Mouse (Mus musculus) midbrain, embryonic 16.5 days (tissue): ENCODE data around the gene Umod. TPM values are rescaled to one million over a fixed set of nuclear protein-coding genes. Genes with fewer than 3 reads are reported as not detected.

Source experiments
- ATAC-seq: fragments of 200-750 bp; cut with Nextera tagmentation; 2 replicates; pipeline ENCODE4 v1.8.0; 2017; ENCODE audit warnings: moderate TSS enrichment
- H3K27ac ChIP-seq: fragments of 300-500 bp; sonication (generic); 2 replicates; pipeline ENCODE4 v1.5.1; 2014; ENCODE audit warnings: mild to moderate bottlenecking, low read length, mixed read lengths
- H3K27me3 ChIP-seq: fragments of 300-500 bp; sonication (generic); 2 replicates; pipeline ENCODE4 v1.6.1; 2014; ENCODE audit warnings: low read depth, low read length, mixed read lengths; ENCODE audit not compliant: control insufficient read depth, insufficient read depth
- H3K36me3 ChIP-seq: fragments of 300-500 bp; sonication (generic); 2 replicates; pipeline ENCODE4 v1.6.1; 2014; ENCODE audit warnings: mild to moderate bottlenecking, low read length, moderate library complexity, mixed read lengths; ENCODE audit not compliant: control insufficient read depth, insufficient read depth
- H3K4me1 ChIP-seq: fragments of 300-500 bp; sonication (generic); 2 replicates; pipeline ENCODE4 v1.6.1; 2014; ENCODE audit warnings: mild to moderate bottlenecking, low read length, mixed read lengths; ENCODE audit not compliant: control insufficient read depth, insufficient read depth
- H3K4me2 ChIP-seq: fragments of 300-500 bp; sonication (generic); 2 replicates; pipeline ENCODE4 v1.6.1; 2014; ENCODE audit warnings: mild to moderate bottlenecking, low read length, mixed read lengths
- H3K4me3 ChIP-seq: fragments of 300-500 bp; sonication (generic); 2 replicates; pipeline ENCODE4 v1.5.1; 2014; ENCODE audit warnings: low read depth, mild to moderate bottlenecking, low read length, moderate library complexity, mixed read lengths
- H3K9ac ChIP-seq: fragments of 300-500 bp; sonication (generic); 2 replicates; pipeline ENCODE4 v1.6.1; 2014; ENCODE audit warnings: low read depth, low read length, mixed read lengths
- H3K9me3 ChIP-seq: fragments of 300-500 bp; sonication (generic); replicated peaks from 2 replicates; pipeline ENCODE4 v1.6.1; 2014; ENCODE audit warnings: mild to moderate bottlenecking, low read length, mixed read lengths; ENCODE audit not compliant: control insufficient read depth, poor library complexity, severe bottlenecking
- WGBS: fragments of 180-500 bp; shearing (Covaris S2); extraction: QIAGEN DNeasy Blood & Tissue Kit; methylation state at CpG from one replicate; pipeline ENCODE4 v1.1.7; 2014; 5-methylcytosine and 5-hydroxymethylcytosine counted together
- polyA plus RNA-seq: library from polyadenylated mRNA; unstranded; fragments of >200 nt; fragmentation: Nextera tagmentation; extraction: Ambion mirVana; gene quantifications from 2 replicates; pipeline ENCODE4 v1.2.1, GENCODE M21; 2015

The Umod gene
- polyA plus RNA-seq, 1 experiment from 2014 or later = not detected

DNA sequence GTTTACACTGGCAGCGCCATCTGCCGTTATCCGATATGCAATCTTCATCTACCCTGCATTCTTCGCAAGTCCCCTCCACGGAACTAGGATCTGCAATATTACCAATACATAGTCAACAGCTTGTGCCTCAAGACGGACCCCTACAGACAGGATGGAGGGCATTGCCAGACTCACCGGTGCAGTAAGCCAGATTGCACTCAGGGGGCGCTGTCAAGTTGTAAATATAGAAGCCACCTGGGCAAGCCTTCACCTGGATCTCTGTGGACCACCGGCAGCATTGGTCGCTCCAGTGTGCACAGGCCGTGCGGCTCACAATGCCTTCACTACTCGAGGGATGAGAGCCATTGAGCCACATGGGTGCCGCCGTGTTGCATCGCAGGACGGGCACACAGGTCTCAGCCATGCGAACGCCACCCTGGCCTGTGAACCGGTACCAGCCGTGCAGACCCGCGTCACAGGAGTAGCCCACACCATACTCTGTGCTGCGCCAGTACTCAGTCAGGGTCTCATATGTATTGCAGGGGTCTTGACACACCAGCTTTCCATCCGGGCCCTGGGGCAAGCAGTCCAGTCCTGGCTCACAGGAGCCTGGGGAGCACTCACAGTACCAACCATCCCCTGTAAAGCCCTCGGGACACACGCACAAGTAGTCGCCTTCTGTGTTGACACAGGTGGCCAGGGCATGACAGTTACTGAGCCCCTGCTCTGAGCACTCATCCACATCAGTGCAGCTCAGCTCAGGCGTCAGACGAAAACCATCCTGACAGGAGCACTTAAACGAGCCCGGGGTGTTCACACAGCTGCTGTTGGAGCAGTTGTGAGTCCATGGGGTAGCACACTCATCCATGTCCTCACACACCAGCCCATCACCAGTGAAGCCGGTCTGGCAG is 2.3 kb downstream of the Umod start:
- no peaks in the 10 kb centered on the region for H3K9me3 ChIP-seq
- no peak for ATAC-seq
- H3K4me3 ChIP-seq = no peak overlapping the region
- H3K36me3 ChIP-seq = no peaks in the 10 kb centered on the region
- H3K27me3 ChIP-seq = no peaks in the 10 kb centered on the region
- H3K4me1 ChIP-seq = no peaks in the 10 kb centered on the region
- no peak overlapping the region for H3K27ac ChIP-seq
- WGBS = 82% methylated on average over 33 of the region's 33 CpGs
- H3K9ac ChIP-seq = no peak overlapping the region
- no peak overlapping the region for H3K4me2 ChIP-seq

DNA sequence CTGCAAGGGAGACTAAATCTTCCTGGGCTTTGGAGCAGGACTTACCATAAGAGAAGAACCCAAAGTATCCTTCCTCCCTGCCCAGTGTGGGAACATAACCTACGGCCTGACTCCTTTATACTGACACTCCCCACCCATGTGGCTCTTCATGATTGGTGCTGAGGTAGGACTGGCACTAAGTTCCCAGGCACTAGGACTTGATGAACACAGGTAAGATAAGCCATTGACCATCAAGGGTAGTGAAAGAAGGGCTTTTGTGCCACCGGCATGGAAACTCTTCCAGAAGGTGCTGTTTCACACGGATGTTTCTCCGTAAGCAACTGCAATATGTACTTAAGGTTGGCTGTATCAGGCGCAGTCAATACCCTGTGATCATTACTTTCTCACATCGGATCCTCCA is 19.9 kb downstream of the Umod start, which contains the start of gene Gp2:
Gp2 (minus strand) TSS at position 101 of the 400 bp plus-strand sequence.
- Histone ChIP-seq H3K4me3 (no peak within 1 kb of the TSS), H3K4me2 (no peak within 1 kb of the TSS), H3K9ac (no peak within 1 kb of the TSS), H3K36me3 (no peaks in the 10 kb centered on the region), H3K9me3 (no peaks in the 10 kb centered on the region), H3K27ac (no peak within 1 kb of the TSS), H3K27me3 (no peaks in the 10 kb centered on the region), H3K4me1 (no peaks in the 10 kb centered on the region)
- no peak for ATAC-seq
- WGBS = 93% methylated on average over 6 of the region's 6 CpGs

DNA sequence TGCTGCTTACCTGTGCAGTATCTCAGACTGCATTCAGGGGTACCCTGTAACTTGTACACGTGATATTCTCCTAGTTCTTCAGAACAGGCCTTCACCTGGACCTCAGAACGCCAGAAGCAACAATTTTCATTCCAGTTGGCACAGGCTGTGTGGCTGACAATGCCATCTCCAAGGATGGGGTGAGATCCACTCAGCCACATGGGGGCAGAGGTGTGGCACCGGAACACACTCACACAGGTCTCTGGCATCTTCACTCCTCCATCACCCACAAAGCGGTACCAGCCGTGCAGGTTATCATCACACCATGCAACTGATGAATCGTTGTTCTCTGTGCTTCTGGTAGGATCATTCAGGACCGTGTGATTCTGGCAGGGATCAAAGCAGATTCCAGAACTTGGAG is 24.9 kb downstream of the Umod start:
- WGBS = 91% methylated on average over 7 of the region's 7 CpGs
- Histone ChIP-seq H3K36me3 (no peaks in the 10 kb centered on the region), H3K27ac (no peak overlapping the region), H3K4me1 (no peaks in the 10 kb centered on the region), H3K9ac (no peak overlapping the region), H3K9me3 (no peaks in the 10 kb centered on the region), H3K4me3 (no peak overlapping the region), H3K4me2 (no peak overlapping the region), H3K27me3 (no peaks in the 10 kb centered on the region)
- no peak for ATAC-seq

DNA sequence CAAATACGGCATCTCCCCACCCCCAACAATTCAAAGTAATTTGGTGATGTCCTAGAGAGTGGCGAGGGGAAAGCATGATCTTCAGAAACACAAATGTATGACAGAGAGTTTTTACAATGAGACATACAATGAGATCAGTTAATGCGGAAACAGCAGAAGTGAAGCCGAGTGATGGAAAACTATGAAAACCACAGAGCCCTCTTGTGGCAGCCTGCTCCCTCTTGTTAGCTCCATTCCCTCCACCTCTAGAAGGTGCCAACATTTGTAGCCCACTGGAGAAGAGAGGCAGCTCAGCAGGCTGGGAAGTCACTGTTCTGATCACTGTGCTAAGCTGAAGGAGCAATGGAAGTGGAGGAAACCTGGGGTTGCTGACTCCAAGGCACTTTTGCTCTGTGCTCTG is 35.2 kb downstream of the Umod start:
- 58% methylated on average over 4 of the region's 4 CpGs for WGBS
- H3K4me3 ChIP-seq = no peak overlapping the region
- ATAC-seq = no peak

DNA sequence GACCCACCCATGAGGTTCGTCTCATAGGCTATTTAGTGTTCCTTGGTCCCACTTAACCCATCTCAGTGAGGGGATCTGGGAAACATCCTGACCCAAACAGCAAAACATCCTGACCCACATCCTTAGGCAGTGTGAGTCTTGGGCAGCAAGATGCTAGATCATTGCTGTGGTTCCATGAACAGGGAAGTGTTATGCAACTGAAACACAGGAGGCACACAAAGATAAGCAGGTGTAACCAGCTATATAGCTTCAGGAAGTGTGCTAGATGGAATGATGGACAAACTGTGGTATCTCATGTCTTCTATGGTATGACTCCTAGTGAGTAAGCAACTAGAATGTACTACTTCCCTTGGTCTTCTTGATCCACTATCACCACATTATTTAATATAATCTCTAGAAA is 37.1 kb downstream of the Umod start:
- no peaks in the 10 kb centered on the region for H3K9me3 ChIP-seq
- H3K36me3 ChIP-seq = no peaks in the 10 kb centered on the region
- no peak overlapping the region for H3K9ac ChIP-seq
- H3K4me1 ChIP-seq = no peaks in the 10 kb centered on the region
- WGBS = 79% methylated on average over 1 of the region's 1 CpGs
- no peaks in the 10 kb centered on the region for H3K27me3 ChIP-seq
- no peak overlapping the region for H3K27ac ChIP-seq
- ATAC-seq = no peak
- H3K4me2 ChIP-seq = no peak overlapping the region
- H3K4me3 ChIP-seq = no peak overlapping the region

More for the DNA sequence above, 35.2 kb downstream of the Umod start:
- Histone ChIP-seq H3K9ac (no peak overlapping the region), H3K27ac (no peak overlapping the region), H3K9me3 (no peaks in the 10 kb centered on the region), H3K27me3 (no peaks in the 10 kb centered on the region), H3K36me3 (no peaks in the 10 kb centered on the region), H3K4me1 (no peaks in the 10 kb centered on the region), H3K4me2 (no peak overlapping the region)

DNA sequence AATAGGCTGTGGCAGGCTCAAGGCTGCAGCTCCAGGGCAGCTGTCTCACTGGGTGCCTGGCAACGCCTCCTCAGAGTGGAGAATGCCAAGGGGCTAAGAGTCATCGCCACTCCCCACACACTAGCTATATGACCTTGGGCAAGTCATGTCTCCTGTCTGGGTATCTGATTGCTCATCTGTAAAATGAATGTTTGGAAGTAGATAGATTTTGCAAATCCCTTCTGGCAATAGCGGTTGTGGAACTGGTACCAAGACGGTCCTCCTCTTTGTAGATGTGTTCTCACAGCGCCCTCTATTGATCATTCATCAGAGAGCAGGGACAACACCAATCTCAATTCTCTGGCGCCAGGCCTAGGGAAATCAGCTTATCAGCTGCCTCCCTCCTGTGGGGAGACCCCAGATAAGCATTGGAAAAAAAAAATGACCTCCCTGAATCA is 51.9 kb downstream of the Umod start:
- Histone ChIP-seq H3K4me2 (no peak overlapping the region), H3K4me3 (no peak overlapping the region), H3K27ac (no peak overlapping the region), H3K9ac (no peak overlapping the region), H3K36me3 (no peaks in the 10 kb centered on the region), H3K4me1 (no peaks in the 10 kb centered on the region), H3K9me3 (no peaks in the 10 kb centered on the region), H3K27me3 (no peaks in the 10 kb centered on the region; the same call in 1 of the 2 replicates)
- WGBS = 11% methylated on average over 6 of the region's 6 CpGs
- ATAC-seq = peak; percentile 87

DNA sequence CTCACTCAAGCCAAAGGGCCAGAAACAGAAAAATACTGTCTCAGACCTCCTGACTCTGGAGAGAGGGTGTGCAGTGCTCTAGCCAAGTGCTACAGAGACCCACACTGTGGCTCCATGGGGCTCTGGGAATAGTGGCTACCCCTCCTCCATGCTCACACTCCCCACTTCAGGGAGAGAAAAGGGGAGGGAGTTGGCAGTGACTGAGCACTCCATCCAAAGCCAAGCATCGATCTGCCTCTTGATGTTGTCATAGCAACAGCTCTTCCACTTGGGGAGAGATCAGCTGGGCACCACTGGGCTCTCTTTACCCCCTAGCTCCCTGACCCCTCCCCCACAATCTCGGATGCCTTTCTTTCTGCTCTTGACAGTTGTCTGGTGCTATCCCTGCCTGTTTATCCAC is 58.4 kb downstream of the Umod start:
- peak overlapping the region; percentile 64 for H3K27ac ChIP-seq
- ATAC-seq = peak; percentile 94
- H3K9me3 ChIP-seq = no peaks in the 10 kb centered on the region
- no peaks in the 10 kb centered on the region for H3K36me3 ChIP-seq
- H3K4me3 ChIP-seq = no peak overlapping the region
- no peaks in the 10 kb centered on the region for H3K27me3 ChIP-seq
- no peak overlapping the region for H3K4me2 ChIP-seq
- no peak overlapping the region for H3K9ac ChIP-seq
- 0% methylated on average over 2 of the region's 2 CpGs for WGBS
- peaks cover 7% of the 10 kb centered on the region for H3K4me1 ChIP-seq

DNA sequence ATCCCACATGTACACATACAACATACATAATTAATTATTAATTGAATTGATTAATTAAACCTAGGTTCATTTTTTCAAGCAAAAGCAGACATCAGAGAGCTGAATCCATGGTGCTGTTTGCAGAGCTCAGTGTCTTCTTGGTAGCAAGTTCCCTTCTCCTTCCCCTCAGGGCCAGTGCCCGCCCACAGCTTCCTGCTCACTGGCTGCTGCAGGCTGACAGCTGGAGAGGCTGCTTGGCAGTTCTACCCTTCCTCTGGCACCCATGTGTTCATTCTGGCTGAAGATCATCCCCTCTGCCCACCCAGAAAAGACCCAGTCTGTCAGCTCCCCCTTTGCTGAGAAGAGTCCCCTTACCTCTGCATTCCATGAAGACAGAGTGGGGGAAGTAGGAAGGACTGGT is 60.6 kb downstream of the Umod start:
- Histone ChIP-seq H3K9me3 (no peaks in the 10 kb centered on the region), H3K4me1 (peaks cover 7% of the 10 kb centered on the region), H3K27ac (no peak overlapping the region), H3K4me2 (no peak overlapping the region), H3K36me3 (no peaks in the 10 kb centered on the region), H3K4me3 (no peak overlapping the region), H3K27me3 (no peaks in the 10 kb centered on the region), H3K9ac (no peak overlapping the region)
- WGBS = 83% methylated on average over 1 of the region's 1 CpGs
- ATAC-seq = no peak
